Mouse (Mus musculus) heart, embryonic 15.5 days (tissue): ENCODE data around the gene Sval2. TPM values are rescaled to one million over a fixed set of nuclear protein-coding genes. Genes with fewer than 3 reads are reported as not detected.

Experiments used
- ATAC-seq: fragments of 200-750 bp; cut with Nextera tagmentation; replicated peaks from 2 replicates; pipeline ENCODE4 v1.8.0; 2017; ENCODE audit warnings: low read depth, moderate TSS enrichment; ENCODE audit not compliant: insufficient number of reproducible peaks, insufficient read depth, low FRiP score
- H3K27ac ChIP-seq: fragments of 300-500 bp; sonication (generic); 2 replicates; pipeline ENCODE4 v1.5.1; 2015; ENCODE audit warnings: mild to moderate bottlenecking, inconsistent platforms
- H3K27me3 ChIP-seq: fragments of 300-500 bp; sonication (generic); 2 replicates; pipeline ENCODE4 v1.6.1; 2015; ENCODE audit warnings: inconsistent platforms
- H3K36me3 ChIP-seq: fragments of 300-500 bp; sonication (generic); 2 replicates; pipeline ENCODE4 v1.6.1; 2015; ENCODE audit warnings: mild to moderate bottlenecking, inconsistent platforms
- H3K4me1 ChIP-seq: fragments of 300-500 bp; sonication (generic); replicated peaks from 2 replicates; pipeline ENCODE4 v1.6.1; 2015; ENCODE audit warnings: inconsistent platforms
- H3K4me2 ChIP-seq: fragments of 300-500 bp; sonication (generic); 2 replicates; pipeline ENCODE4 v1.6.1; 2015; ENCODE audit warnings: inconsistent platforms, mild to moderate bottlenecking, moderate library complexity
- H3K4me3 ChIP-seq: fragments of 300-500 bp; sonication (generic); 2 replicates; pipeline ENCODE4 v1.5.1; 2015; ENCODE audit warnings: mild to moderate bottlenecking, inconsistent platforms
- H3K9ac ChIP-seq: fragments of 300-500 bp; sonication (generic); 2 replicates; pipeline ENCODE4 v1.6.1; 2015; ENCODE audit warnings: mild to moderate bottlenecking, inconsistent platforms
- H3K9me3 ChIP-seq: fragments of 300-500 bp; sonication (generic); replicated peaks from 2 replicates; pipeline ENCODE4 v1.6.1; 2016; ENCODE audit warnings: inconsistent platforms
- WGBS: fragments of 180-500 bp; shearing (Covaris S2); methylation state at CpG from one replicate; pipeline ENCODE4 v1.1.7; 2015; ENCODE audit warnings: mixed read lengths; 5-methylcytosine and 5-hydroxymethylcytosine counted together
- polyA plus RNA-seq: library from polyadenylated mRNA; unstranded; fragments of >200 nt; fragmentation: Nextera tagmentation; extraction: Ambion mirVana; gene quantifications from 2 replicates; pipeline ENCODE4 v1.2.1, GENCODE M21; 2015

Gene Sval2
- polyA plus RNA-seq: not detected in 2 replicates

GRCm38 (mm10) chr6:41852689-41853088, at the start of gene Sval2:
Gene Sval2, plus strand, starts transcription at chr6:41852989.
- Histone ChIP-seq H3K36me3 (no peaks in the 10 kb centered on the region), H3K4me1 (no peaks in the 10 kb centered on the region), H3K4me3 (no peak within 1 kb of the TSS), H3K9ac (no peak within 1 kb of the TSS), H3K4me2 (no peak within 1 kb of the TSS), H3K9me3 (no peaks in the 10 kb centered on the region), H3K27ac (no peak within 1 kb of the TSS), H3K27me3 (no peaks in the 10 kb centered on the region)
- no peak for ATAC-seq
- WGBS: 72% methylated on average over 3 of the region's 3 CpGs

- Histone ChIP-seq H3K27ac (no peak overlapping the region), H3K4me3 (no peak overlapping the region), H3K9me3 (no peaks in the 10 kb centered on the region), H3K4me1 (no peaks in the 10 kb centered on the region), H3K4me2 (no peak overlapping the region), H3K36me3 (no peaks in the 10 kb centered on the region), H3K9ac (no peak overlapping the region), H3K27me3 (no peaks in the 10 kb centered on the region)
- ATAC-seq: no peak
Measured at GRCm38 (mm10) chr6:41824086-41824485, 28.7 kb upstream of the Sval2 start.

GRCm38 (mm10) chr6:41829516-41829915, 23.3 kb upstream of the Sval2 start:
- Histone ChIP-seq H3K9ac (no peak overlapping the region), H3K4me1 (no peaks in the 10 kb centered on the region), H3K27ac (no peak overlapping the region), H3K27me3 (no peaks in the 10 kb centered on the region), H3K36me3 (no peaks in the 10 kb centered on the region), H3K4me2 (no peak overlapping the region), H3K9me3 (no peaks in the 10 kb centered on the region), H3K4me3 (no peak overlapping the region)
- ATAC-seq: no peak
- WGBS: 73% methylated on average over 2 of the region's 2 CpGs

- H3K4me1 ChIP-seq: no peaks in the 10 kb centered on the region
- H3K27me3 ChIP-seq: no peaks in the 10 kb centered on the region
- no peak within 1 kb of the TSS for H3K9ac ChIP-seq
- WGBS: 76% methylated on average over 2 of the region's 2 CpGs
- H3K36me3 ChIP-seq: no peaks in the 10 kb centered on the region
- no peaks in the 10 kb centered on the region for H3K9me3 ChIP-seq
- no peak for ATAC-seq
- H3K4me3 ChIP-seq: no peak within 1 kb of the TSS
- no peak within 1 kb of the TSS for H3K4me2 ChIP-seq
- no peak within 1 kb of the TSS for H3K27ac ChIP-seq
Measured at GRCm38 (mm10) chr6:41847235-41847634, 5.6 kb upstream of the Sval2 start, which contains the start of gene Pip. Gene Pip, plus strand, starts transcription at chr6:41847535.

GRCm38 (mm10) chr6:41864038-41864437, 11.2 kb downstream of the Sval2 start:
- H3K9me3 ChIP-seq: no peaks in the 10 kb centered on the region
- H3K27ac ChIP-seq: no peak overlapping the region
- 65% methylated on average over 2 of the region's 2 CpGs for WGBS
- H3K4me1 ChIP-seq: no peaks in the 10 kb centered on the region
- no peak for ATAC-seq
- no peaks in the 10 kb centered on the region for H3K36me3 ChIP-seq
- H3K4me3 ChIP-seq: no peak overlapping the region
- no peak overlapping the region for H3K9ac ChIP-seq
- no peak overlapping the region for H3K4me2 ChIP-seq
- no peaks in the 10 kb centered on the region for H3K27me3 ChIP-seq

- ATAC-seq: no peak
- Histone ChIP-seq H3K4me3 (no peak overlapping the region), H3K4me1 (no peaks in the 10 kb centered on the region), H3K9ac (no peak overlapping the region), H3K9me3 (no peaks in the 10 kb centered on the region), H3K36me3 (no peaks in the 10 kb centered on the region), H3K27ac (no peak overlapping the region), H3K27me3 (no peaks in the 10 kb centered on the region), H3K4me2 (no peak overlapping the region)
- 70% methylated on average over 5 of the region's 5 CpGs for WGBS
Measured at GRCm38 (mm10) chr6:41911625-41912024, 58.8 kb downstream of the Sval2 start.

Other genes starting within 250 kb of the Sval2 start
- gene Ephb6, start 247.5 kb upstream of the Sval2 start, polyA plus RNA-seq: 5.2 and 8.5 TPM in 2 replicates
- gene Trpv6, start 216.6 kb upstream of the Sval2 start, polyA plus RNA-seq: 0.11 TPM in 1 of 2 replicates, not detected in the other
- not detected in 2 replicates for gene Trpv5, start 172.2 kb upstream of the Sval2 start, polyA plus RNA-seq
- not detected in 2 replicates for gene Llcfc1, start 168.6 kb upstream of the Sval2 start, polyA plus RNA-seq
- 2.3 and 4.7 TPM in 2 replicates for gene Kel, start 148.7 kb upstream of the Sval2 start, polyA plus RNA-seq
- not detected in 2 replicates for gene Olfr459, start 77.8 kb upstream of the Sval2 start, polyA plus RNA-seq
- gene Pip, start 5.5 kb upstream of the Sval2 start, polyA plus RNA-seq: not detected in 2 replicates
- gene Sval1, start 98.6 kb downstream of the Sval2 start, polyA plus RNA-seq: not detected in 2 replicates
- gene Sval3, start 115.2 kb downstream of the Sval2 start, polyA plus RNA-seq: not detected in 2 replicates
- gene Sva, start 185.4 kb downstream of the Sval2 start, polyA plus RNA-seq: not detected in 2 replicates